Mouse (Mus musculus) ovary, postnatal 14 days (tissue): Measurements from ENCODE around the gene Mllt6.
"Not testable (repeated sequence)": the region's sequence is repeated elsewhere in the genome, so short reads cannot be mapped to it uniquely, and the experiment has no call there.

Experiments
- DNase-seq: peaks from one replicate; pipeline ENCODE4 v3.0.0; 2022; ENCODE audit warnings: low spot score

Gene Mllt6

GRCm38 (mm10) chr11:97662893-97663527, at the start of gene Mllt6:
Gene Mllt6, plus strand, starts transcription at chr11:97663414.
- no peak for DNase-seq

- DNase-seq, result no peak
Measured at GRCm38 (mm10) chr11:97615276-97615675, 47.9 kb upstream of the Mllt6 start.

- no peak for DNase-seq
Measured at GRCm38 (mm10) chr11:97618368-97618767, 44.8 kb upstream of the Mllt6 start.

- DNase-seq, result peak; percentile 59
Measured at GRCm38 (mm10) chr11:97619391-97619795, 43.8 kb upstream of the Mllt6 start.

GRCm38 (mm10) chr11:97622440-97622839, 40.8 kb upstream of the Mllt6 start:
- peak; percentile 71 for DNase-seq

- no peak for DNase-seq
Measured at GRCm38 (mm10) chr11:97623166-97623565, 40.0 kb upstream of the Mllt6 start.

- no peak for DNase-seq
Measured at GRCm38 (mm10) chr11:97625551-97625950, 37.7 kb upstream of the Mllt6 start.

GRCm38 (mm10) chr11:97626431-97626830, 36.8 kb upstream of the Mllt6 start:
- no peak for DNase-seq

GRCm38 (mm10) chr11:97626850-97627249, 36.4 kb upstream of the Mllt6 start:
- DNase-seq, result no peak

- DNase-seq, result no peak
Measured at GRCm38 (mm10) chr11:97627556-97628302, 35.5 kb upstream of the Mllt6 start.

- peak; percentile 15 for DNase-seq
Measured at GRCm38 (mm10) chr11:97628303-97628567, 35.0 kb upstream of the Mllt6 start.

GRCm38 (mm10) chr11:97628568-97629518, 34.4 kb upstream of the Mllt6 start:
- no peak for DNase-seq

GRCm38 (mm10) chr11:97629576-97629975, 33.6 kb upstream of the Mllt6 start, which contains the start of gene Epop:
Gene Epop, minus strand, starts transcription at chr11:97629702.
- DNase-seq, result peak; percentile 79

- no peak for DNase-seq
Measured at GRCm38 (mm10) chr11:97631046-97631445, 32.2 kb upstream of the Mllt6 start.

GRCm38 (mm10) chr11:97631500-97631899, 31.7 kb upstream of the Mllt6 start:
- no peak for DNase-seq

- peak; percentile 85 for DNase-seq
Measured at GRCm38 (mm10) chr11:97631938-97632337, 31.3 kb upstream of the Mllt6 start.

GRCm38 (mm10) chr11:97632440-97632839, 30.8 kb upstream of the Mllt6 start:
- DNase-seq, result not testable (repeated sequence)

- DNase-seq, result no peak
Measured at GRCm38 (mm10) chr11:97635468-97636019, 27.7 kb upstream of the Mllt6 start.

GRCm38 (mm10) chr11:97641668-97642067, 21.5 kb upstream of the Mllt6 start:
- DNase-seq, result no peak

- no peak for DNase-seq
Measured at GRCm38 (mm10) chr11:97642746-97643145, 20.5 kb upstream of the Mllt6 start.

- DNase-seq, result no peak
Measured at GRCm38 (mm10) chr11:97643380-97644055, 19.7 kb upstream of the Mllt6 start.

- no peak for DNase-seq
Measured at GRCm38 (mm10) chr11:97644834-97645233, 18.4 kb upstream of the Mllt6 start.
